Mouse (Mus musculus) ovary, postnatal 10 days (tissue): ENCODE data around the gene Sh3pxd2a.

ENCODE experiments used
- DNase-seq: peaks from one replicate; pipeline ENCODE4 v3.0.0; 2022; ENCODE audit warnings: low spot score

Sh3pxd2a gene

DNA sequence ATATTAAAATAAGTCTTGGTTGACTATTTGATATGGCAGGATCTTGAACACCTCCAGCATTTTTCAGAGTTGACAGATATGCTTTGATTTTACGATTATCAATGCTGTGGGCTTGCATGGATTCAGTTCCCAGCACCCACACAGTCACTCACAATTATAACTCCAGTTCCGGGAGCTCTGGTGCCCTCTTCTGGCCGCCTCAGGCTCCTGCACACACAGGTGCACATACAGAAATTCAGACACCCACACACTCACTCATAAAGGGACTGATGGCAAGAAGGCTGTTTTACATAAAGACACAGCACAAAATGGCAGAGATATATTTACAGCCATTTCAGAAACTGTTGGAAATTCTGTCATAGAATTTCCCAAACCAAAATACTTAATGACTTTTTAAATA lies 25.0 kb upstream of the Sh3pxd2a start:
- no peak for DNase-seq

DNA sequence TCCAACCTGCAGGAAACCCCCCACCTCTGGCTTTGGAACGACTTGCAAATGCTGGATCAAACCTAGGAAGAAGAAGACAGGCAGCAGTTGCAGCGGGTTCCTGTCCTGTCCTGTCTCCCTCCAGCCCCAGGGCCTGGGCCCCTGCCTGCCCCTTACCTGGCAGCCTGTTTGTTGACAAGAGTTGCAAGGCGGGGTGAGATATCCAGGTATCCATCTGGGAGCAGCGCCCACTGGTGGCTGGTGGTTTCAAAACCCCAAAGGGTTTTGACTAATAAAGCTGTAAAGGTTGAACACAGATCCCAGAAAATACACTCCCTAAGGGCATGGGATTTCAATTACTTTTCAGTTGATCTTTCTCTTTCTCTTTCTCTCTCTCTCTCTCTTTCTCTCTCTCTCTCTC lies 24.0 kb upstream of the Sh3pxd2a start:
- no peak for DNase-seq

DNA sequence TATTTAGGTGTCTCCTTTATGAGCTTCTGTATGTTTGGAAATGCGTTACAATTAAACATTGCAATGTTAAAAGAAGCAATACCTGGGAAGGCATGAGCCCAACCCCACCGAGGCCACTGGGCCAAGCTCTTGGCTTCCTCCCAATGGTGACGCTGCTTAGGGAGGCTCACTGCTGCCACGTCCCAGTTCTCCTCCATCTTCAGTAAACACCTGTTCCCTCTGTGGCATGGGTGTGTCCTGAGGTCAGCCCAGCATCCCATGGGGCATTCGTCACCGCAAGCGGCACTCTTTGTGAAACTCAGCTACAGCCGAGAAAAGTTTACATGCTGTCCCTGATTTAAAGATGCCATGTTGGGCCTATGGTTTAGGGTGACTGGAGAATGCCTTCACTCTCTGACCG lies 23.4 kb upstream of the Sh3pxd2a start:
- no peak for DNase-seq

DNA sequence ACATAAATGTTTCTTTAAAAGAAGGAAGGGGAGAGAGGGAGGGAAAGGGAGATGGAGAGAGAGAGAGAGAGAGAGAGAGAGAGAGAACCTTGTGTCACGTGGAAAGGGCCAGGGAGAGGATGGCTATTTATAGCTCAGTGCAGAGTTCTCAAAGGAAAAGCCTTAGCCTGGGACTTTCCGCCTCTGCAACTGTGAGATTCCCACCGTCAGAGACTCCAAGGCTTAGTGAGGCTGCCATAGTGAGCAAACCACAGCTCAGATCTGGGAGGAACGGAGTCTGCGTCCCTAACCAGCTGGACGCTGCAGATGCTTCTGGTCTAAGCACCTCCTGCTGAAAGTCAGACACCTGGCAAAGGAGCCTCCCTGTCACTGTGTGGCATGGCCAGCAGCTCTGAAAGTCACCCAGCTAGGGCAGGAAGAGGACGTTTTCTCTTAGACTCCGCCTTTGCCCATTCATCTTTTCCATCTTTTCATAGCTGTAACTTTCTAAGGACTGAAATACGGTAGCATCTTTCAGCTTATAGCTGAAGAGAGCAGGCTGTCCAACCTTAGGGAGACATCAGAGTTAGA lies 21.9 kb upstream of the Sh3pxd2a start:
- no peak for DNase-seq

DNA sequence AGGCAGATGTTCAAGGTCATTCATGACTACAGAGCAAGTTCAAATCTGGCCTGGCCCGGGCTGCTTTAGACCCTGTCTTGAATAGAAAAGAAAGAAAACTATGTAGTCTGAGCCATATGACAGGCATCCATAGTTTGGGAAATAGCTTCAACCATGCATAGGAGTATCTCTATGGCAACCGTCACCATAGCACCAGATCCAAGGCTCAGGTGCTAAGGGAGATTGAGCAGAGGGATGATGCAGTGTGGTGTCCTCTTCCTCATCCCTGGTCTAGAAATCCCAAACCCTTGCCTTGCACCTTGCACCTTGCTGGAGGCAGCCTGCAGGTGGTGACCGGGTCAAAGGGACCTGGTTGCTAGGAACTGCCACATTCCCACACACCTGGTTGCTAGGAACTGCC lies 19.9 kb upstream of the Sh3pxd2a start:
- no peak for DNase-seq

DNA sequence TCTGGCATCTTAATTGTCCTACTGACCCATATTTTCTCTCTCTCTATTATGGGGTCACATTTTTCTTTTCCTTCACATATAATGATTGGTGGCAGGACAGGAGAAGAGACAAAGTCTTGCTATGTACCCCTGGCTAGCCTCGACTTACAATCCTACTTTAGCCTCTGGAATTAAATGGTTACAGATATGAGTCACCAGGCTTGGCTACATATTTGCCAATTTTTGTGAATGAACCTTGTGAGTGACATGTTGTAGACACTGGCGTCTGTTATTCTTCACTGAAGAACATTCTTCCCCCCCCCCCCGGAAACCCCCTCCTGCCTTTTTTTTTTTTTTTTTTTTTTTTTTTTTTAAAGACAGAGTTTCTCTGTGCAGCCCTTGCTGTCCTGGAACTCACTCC lies 19.1 kb upstream of the Sh3pxd2a start:
- no peak for DNase-seq

DNA sequence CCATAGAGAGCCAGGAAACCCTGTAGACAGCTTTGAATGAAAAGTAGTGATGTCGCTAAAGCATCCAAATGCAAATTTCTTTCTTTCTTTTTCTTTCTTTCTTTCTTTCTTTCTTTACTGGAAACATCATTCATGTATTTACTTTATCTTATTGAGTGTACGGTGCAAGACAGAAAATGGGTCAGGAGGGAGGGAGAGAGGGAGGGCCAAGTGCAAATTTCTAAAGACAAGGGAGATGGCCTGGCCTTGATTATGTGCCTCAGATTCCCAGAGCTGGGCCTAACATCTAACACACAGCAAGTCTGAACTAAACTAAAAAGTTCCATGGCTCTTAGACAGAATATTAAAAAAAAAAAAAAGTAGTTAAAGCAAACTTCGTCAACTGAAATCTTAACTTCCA lies 9.3 kb upstream of the Sh3pxd2a start:
- no peak for DNase-seq

DNA sequence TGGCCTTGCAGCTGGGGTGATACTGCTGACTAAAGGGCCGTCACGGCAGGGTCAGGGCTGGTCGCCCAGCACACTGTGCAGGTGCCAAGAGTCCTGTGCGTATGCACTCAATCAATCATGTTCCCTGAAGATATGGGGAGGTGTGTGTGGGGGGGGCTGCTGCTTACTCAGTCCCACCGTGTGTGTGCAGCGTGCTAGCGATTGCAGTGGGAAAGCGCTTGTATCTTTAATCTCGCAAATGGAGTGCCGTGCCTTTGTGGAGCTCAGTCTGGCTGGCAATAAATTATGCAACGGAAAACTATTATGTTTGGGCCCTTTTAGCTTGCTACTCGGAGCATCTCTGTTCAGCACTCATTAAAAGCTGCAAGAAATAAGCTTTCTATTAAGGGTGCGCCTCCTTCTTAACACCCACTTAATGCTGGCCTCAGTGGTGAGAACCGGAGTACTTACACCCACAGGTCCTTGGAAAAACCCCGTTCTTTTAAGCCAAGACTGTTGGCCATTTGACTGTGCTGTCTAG lies 8.7 kb upstream of the Sh3pxd2a start:
- no peak for DNase-seq

DNA sequence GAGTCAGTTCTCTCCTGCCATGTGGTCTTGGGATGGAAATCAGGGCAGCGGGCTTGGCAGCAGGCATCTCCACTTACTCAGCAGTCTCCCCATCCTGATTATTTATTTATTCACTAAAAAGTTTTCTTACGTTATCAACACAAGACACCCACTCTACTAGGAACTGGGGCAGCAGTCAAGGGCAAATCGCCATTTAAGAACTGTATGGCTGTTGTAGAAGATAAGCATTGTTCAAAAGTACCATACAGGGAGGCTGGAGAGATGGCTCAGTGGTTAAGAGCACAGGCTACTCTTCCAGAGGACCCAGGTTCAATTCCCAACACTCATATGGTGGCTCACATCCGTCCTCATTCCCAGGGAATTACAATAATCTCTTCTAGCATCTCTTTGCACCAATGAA lies 7.6 kb upstream of the Sh3pxd2a start:
- no peak for DNase-seq

DNA sequence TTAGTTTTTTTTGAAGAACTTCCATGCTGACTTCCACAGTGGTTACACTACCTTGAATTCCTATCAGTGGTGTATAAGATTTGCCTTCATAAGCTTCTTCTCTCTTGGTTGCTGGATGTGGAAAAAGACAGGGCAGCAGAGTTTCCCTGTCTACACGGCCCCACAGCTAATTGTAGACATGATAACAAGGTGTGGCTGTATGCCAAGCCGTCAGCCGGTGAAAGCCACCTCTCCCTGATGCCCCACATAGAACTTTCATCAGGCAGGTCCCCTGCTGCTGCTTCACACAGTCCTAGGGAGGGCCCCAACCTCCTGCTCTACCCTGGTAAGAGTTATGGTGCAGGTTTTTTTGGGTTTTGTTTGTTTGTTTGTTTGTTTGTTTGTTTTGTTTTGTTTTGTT lies 4.5 kb upstream of the Sh3pxd2a start:
- no peak for DNase-seq

DNA sequence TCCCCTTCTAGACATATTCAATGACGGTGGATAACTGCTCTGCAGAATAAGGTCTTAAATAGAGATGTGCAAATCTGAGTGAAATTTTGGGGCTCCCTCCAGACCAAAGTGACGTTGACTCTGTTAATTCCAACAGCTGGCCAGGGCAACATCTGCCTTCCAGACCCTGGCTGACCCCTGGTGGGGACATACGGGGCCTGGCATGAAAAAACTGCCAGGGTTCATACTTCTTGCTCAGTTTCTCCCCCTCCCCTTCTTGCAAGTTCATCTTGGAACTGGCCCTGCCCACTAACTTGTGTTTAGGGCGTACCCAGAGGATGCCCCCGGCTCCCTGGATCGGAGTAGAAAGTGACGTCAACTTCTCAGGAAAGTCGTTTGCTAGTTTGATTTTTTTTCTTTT lies 2.6 kb upstream of the Sh3pxd2a start:
- no peak for DNase-seq

DNA sequence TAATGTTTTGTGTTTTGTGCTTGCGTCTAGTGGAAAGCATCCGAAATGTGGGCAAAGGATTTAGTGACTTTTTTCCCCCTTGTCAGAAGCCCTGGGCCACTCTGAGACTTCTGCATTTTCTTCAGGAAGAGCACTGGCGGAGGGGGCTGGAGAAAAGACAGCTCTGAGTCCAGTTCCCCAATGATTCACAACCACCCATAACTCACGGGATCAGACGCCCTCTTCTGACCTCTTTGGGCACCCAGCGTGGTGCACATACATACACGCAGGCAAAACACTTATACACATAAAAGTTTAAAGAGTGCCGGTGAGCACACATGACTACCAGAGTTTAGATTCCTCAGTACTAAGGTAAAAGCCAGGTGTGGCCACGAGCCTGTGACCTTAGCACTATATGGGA lies 1.3 kb upstream of the Sh3pxd2a start:
- no peak for DNase-seq

DNA sequence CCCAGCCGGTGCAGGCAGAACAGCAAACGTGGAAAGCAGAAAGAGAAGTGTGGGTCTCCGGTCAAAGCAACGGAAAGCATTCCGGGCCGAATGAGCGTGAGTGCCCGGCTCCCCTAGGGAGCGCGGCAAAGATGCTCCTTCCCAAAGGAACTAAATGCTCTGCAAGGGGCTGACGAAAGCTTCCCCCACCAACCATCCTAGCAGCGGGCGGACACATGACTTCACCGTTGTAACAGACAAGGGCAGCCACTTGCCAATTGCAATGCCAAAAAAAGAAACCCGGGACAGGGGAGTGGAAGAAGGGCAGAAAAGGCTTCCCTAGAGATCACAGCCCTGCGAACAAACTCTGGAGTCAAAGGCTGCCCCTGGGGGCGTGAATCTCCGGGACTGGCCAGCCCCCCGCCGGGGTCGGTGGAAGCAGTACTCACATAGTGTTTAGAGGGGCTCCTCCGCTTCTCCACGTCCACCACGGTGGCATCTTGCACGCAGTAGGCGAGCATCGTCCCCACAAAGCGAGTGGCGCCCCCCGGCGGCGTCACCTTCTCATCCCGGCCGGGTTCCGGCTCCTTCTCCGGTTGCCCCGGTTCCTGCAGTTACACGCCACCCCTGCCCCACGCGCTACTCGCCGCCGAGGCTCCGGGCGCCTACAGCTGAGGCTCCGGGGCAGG lies 431 bp downstream of the Sh3pxd2a start:
- DNase-seq: peak; percentile 77

DNA sequence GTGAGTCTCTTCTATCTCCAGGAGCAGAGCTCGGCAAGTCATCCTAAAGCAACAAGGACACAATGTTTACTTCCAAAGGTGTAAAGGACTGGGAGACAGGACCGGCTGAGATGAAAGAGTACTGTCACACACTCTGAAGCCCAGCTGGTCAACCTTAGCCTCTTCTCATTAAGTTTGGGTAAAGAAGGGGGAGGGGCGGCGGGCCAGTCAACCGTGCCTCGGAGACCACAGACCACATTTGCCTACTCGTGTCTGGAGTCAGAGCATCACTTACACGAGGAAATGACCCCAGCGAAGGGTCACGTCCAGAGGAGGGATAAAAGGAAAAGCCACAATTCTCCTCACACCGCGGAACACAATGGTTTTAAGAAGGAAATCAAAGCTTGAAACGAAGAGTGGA lies 995 bp downstream of the Sh3pxd2a start:
- no peak for DNase-seq

DNA sequence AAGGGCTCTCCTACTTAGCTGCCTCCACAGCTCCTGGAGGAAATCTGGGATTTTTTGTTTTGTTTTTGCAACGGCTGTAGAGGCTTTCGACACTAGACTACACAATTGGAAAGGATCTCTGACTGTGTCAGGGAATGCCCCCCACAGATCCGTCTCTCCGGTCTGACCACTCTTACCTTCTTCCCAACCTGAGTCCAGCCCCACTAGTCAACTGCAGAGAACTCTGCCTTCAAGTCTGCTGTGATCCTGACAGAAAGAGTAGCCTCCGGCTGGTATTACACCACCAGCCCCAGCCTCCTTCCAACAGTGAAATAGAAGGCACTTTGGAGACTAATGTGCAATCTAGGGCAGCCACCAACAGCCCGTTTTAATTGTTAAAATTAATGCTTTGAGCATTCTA lies 1.5 kb downstream of the Sh3pxd2a start:
- DNase-seq: no peak

DNA sequence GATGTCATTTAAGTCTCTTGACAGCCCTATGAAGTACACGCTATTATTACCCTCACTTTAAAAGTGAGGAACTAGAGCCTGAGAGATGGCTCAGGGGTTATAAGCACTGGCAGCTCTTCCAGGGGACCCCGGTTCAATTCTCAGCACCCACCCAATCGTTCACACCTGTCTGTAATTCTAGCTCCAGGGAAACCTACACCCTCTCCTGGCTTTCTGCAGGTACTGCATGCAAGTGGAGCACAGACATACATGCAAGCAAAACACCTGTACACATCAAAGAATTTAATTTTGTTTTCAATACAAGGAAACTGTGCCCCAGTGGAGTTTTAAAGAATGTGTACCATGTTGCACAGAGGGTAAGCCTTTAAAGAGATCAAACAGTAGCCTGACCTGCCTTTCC lies 2.4 kb downstream of the Sh3pxd2a start:
- DNase-seq: no peak

DNA sequence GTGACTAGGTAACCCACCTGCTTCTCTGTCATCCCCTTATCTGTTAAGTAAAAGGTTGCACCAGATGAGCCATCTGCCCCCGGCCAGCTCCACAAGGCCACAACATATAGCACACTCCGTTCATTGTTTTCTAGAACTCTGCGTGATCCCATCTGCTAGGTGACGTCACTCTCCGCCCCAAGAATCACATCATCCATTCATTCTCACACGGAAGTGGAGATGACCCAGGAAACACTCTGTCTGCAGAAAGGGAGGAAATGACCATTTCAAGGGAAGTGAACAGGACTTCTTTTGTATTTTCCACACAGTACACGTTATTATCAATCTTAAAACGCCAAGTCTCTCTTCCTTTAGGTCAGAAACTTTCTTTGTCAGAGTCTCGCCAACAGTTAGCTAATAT lies 2.8 kb downstream of the Sh3pxd2a start:
- DNase-seq: no peak

DNA sequence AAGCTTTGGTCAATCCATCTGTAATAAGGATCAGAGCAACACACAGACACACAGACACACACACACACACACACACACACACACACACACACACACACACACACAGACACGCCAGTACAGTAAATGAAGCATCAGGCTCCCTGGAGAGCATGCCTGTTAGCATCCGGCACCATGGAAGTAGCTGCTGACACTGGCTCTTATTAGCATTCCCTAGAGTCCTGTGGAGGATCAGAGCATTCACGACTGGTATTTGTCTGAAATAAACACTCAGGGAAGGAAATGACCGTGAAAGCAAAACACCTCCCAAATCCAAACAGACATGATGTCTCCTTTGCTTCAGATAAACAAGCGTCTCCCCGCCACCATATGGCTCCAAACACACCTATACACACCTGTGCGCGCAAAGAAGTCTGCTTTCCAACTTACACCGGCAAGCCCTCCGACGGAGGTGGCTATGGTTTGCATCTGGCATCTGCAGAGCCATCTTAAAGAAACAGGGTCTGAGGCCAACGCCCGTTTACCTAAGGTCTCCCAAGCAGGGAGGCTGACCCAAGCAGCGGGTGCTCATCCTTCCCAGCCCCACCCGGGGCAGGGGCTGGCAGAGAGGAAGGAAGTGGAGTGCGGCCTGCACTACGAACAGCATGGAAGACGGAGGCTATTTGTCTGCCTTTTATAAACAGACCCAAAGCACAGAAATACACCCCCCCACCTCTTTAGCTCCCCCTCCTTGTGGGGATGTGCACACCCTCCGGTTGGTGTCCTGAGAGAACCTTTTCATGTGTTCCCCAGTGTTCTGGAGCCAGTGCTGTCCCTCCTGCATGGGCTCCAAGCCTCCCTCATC lies 3.9 kb downstream of the Sh3pxd2a start:
- no peak for DNase-seq

DNA sequence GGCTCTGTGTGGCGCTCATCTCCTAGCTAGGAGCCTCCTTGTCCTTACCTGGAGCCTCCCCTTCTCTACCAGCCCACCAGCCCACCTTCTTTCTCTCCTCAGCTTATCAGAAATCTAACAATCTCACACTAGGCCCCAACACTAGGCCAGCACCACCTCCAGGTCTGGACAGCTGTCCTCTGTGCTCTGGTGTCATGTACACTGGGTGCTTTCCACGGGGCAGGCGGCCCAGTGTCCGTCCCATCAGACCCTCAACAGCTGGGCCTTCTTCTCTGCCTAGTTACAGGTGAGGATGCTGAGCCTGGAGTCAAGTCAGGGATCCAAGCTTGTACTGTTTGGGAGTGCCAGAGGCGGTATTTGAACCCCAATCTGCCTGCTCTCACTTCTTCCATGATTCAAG lies 5.0 kb downstream of the Sh3pxd2a start:
- DNase-seq: no peak

DNA sequence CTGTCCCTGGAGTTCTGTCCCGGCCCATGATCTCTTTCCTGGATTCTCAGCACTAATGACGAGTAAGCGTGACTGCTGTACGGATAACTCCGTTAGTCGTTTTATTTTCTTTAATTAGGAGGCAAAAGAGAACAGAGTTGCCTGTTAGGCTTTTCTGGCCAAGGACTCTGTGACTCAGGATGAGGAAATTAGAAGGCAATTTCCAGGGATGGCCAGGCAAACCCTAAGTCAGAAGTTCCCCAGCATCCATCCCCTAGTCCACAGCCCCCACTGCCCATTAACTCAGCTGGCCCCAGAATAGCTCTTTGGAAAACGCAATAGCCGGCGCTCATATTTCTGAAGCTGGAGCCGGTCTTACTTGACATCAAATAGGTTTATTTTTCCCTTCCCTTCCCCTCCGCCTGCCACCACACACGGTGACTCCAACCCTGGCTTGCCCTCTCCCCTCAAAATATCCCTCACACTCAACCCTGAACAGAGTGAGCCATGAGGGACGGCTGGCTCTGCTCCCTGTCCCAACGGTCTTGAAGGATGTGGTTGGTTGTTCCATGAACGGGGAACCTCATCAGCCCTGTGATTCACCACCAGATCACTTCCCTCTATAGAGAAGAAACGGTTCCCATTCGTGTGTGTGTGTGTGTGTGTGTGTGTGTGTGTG lies 5.6 kb downstream of the Sh3pxd2a start:
- DNase-seq: no peak

DNA sequence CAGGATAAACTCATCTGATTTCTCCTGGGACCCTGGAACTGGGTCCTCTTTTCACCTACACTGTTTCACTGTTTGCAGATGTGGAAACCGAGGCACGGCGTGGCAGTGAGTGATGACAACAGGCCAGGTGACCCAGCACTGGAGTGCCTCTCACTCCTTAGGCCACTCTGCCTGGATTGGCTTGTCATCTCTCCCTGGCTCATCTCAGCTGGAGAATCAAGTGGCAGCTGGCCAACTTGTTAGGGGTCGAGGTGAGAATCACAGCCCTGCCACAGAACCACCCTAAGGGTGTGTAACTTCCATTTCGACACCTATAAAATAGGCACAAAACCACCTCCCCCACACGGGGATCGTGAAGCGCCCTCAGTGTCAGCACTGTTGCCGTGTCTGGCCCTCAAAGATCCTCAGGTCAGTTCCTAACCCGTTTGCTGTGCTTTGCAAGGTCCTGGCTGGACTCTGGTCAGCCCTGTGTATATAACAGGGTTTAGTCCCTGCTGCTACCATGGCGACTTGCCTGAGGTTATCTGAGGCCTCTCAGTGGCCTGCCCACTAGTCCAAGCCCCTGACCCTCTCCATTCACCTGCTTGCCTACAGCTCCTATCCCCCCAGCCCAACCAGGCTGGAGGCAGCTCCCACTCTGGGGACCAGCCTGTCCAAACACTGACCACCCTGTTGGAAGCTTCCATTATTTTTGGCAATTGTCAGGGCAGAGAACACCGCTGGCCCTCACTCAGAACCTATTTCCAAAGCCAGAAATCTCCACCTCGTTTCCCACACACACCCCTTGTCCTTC lies 6.3 kb downstream of the Sh3pxd2a start:
- no peak for DNase-seq

DNA sequence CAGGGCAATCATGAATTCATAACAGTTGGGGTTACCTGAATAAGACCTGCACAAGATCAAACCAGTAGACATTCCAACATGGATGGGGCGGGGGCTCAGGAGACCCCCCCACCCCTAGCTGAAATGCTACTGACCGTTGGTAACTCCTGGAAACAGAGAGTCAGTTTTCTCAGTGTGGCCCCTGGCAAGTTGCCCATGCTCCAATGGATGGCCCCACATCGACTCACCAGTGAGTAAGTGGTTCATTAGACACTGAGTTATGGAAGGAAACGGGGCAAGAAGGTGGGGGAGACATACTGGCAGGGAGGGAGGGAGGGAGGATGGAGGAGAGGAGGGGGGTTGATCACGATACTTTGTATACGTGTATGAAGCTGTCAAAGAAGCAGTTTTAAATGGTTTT lies 8.2 kb downstream of the Sh3pxd2a start:
- no peak for DNase-seq
